In the genomic region with DNA sequence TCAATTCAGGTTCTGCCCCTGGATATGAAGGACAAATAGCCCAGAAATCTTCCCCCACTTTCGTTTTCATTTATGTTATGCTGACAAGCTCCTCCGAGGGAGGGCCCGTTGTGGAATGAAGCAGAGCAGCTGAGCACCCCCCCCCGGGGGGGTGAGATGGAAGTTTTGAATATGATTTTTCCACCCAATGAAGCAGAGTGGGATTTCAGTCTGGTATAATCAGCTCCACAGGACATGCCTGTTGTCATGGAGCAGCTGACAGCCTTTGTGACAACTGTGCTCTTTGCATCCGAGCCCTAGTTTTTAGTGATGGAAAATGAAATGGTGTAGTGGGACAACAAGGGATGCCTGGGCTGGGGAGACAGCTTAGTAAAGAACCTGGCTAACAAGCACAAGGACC, we compare ENCODE assay signal across 19 mouse cellular contexts. TPM values are rescaled to one million over a fixed set of nuclear protein-coding genes. Genes with fewer than 3 reads are reported as not detected.
DNase-seq lines count a peak whose midpoint lies in the region; ATAC-seq and TF ChIP-seq lines count a peak whose summit lies in the region.
"Had no signal": no experiment of that assay in that cellular context is flagged by ENCODE, and none has a peak within 500 bp of the region (broad histone marks: within the 10 kb centered on the region; RNA-seq: fewer than 3 reads in every experiment).

No protein-coding gene starts in this region.

- no peak overlapping the region for H3K9ac ChIP-seq in forebrain, postnatal 0 days

- H3K27me3 ChIP-seq in forebrain, postnatal 0 days (ENCODE audit: insufficient read depth, low read length), result no peaks in the 10 kb centered on the region
- H3K27me3 ChIP-seq: Patski had no signal

- no peaks in the 10 kb centered on the region for H3K36me3 ChIP-seq in forebrain, postnatal 0 days (ENCODE audit: insufficient read depth)

- intact Hi-C loops in left cerebral cortex, adult 2 months (cut with DNase I), result no loop called here
- intact Hi-C loops in left cerebral cortex, postnatal 36 days (cut with DNase I), result no loop called here
- intact Hi-C loops in heart, postnatal 36 days (cut with DNase I), result no loop called here

- peak overlapping the region; percentile 40; the same call in 1 of the 2 replicates for H3K27ac ChIP-seq in left cerebral cortex, adult 2 months
- H3K27ac ChIP-seq in forebrain, postnatal 0 days (ENCODE audit: low read depth, low read length), result 0 out of 2 replicates have a peak overlapping the region, but pooled peaks have one; percentile 23
- H3K27ac ChIP-seq: heart, adult 2 months had no signal

- WGBS in forebrain, postnatal 0 days, result 35% methylated on average over 5 of the region's 5 CpGs

- H3K4me2 ChIP-seq in forebrain, postnatal 0 days (ENCODE audit: low read depth), result no peak overlapping the region

- DNase-seq in frontal cortex, postnatal 14 days (ENCODE audit: low spot score in 2 of 2), result no peak
- no peak for DNase-seq in left cerebral cortex, adult 2 months (ENCODE audit: extremely low spot score in 1 of 2, low spot score in 2 of 2)
- no peak for DNase-seq in left cerebral cortex, postnatal 36 days (ENCODE audit: low spot score in 2 of 2)
- DNase-seq in forebrain, postnatal 0 days, result peak; percentile 67
- peak; percentile 66 for DNase-seq in retina, postnatal 1 day
- DNase-seq in heart, postnatal 36 days, result no peak
- DNase-seq: adrenal gland, postnatal 36 days; cerebellum, adult 9-11 months; gastrocnemius, postnatal 14 days; heart, adult 2 months; kidney, adult 8-10 months; lung, postnatal 10 days had no signal

- 0 out of 2 replicates have a peak, but pooled peaks cover 7% of the 10 kb centered on the region for H3K4me1 ChIP-seq in forebrain, postnatal 0 days (ENCODE audit: insufficient read depth)
- H3K4me1 ChIP-seq: megakaryocyte, embryonic 14.5 days had no signal

- no peaks in the 10 kb centered on the region for H3K9me3 ChIP-seq in forebrain, postnatal 0 days (ENCODE audit: low read length)
- H3K9me3 ChIP-seq: megakaryocyte, embryonic 14.5 days had no signal

- TF ChIP-seq CTCF in left cerebral cortex, adult 2 months (IDR thresholded peaks at IDR 0.05), result no peak
- TF ChIP-seq CTCF in forebrain, postnatal 0 days (IDR thresholded peaks at IDR 0.05; ENCODE audit: low read depth), result no peak

- 0 out of 2 replicates have a peak, but pooled peaks have one; percentile 5 for ATAC-seq in frontal cortex, adult (ENCODE audit: low TSS enrichment)
- ATAC-seq in forebrain, postnatal 0 days, result peak; percentile 79
- ATAC-seq: activated CD4-positive, CD25-positive, alpha-beta regulatory T cell, adult 4 months; inflammation-experienced regulatory T-cells, adult 6 months; Patski had no signal

- H3K4me3 ChIP-seq in left cerebral cortex, adult 2 months, result no peak overlapping the region
- H3K4me3 ChIP-seq in forebrain, postnatal 0 days (ENCODE audit: low read depth, low read length), result no peak overlapping the region
- H3K4me3 ChIP-seq: heart, adult 2 months; megakaryocyte, embryonic 14.5 days; myocyte had no signal

RNA-seq across cellular contexts. Expression of gene 2410004P03Rik, which starts 52.4 kb away (rescaled TPM):
- total RNA-seq in left cerebral cortex, adult 2 months (2021), result 1 to 10 TPM in 1 of 2 experiments, under 1 TPM in 1; 0.57 to 1.1 TPM
- total RNA-seq in left cerebral cortex, postnatal 36 days (2021), result under 1 TPM; 0.34 to 0.89 TPM
- total RNA-seq in forebrain, postnatal 0 days (2014; rRNA removed), result 8.5 and 9.2 TPM in 2 replicates
- polyA plus RNA-seq in forebrain, postnatal 0 days (2015; fragmentation: Nextera tagmentation; extraction: Ambion mirVana), result 8.5 and 9.4 TPM in 2 replicates
- total RNA-seq in heart, postnatal 36 days (2021), result under 1 TPM in 1 of 2 experiments, not detected in 1; 0.22 TPM
- total RNA-seq: adrenal gland, postnatal 36 days; gastrocnemius, postnatal 14 days had no signal
- polyA plus RNA-seq: liver, embryonic 16.5 days; Patski had no signal

Comparison
In these comparisons a context has a peak if more than half of its experiments do, and no peak if none do; other contexts are left out.
1. DNase-seq: peak in forebrain, postnatal 0 days (single experiment) and retina, postnatal 1 day (single experiment); none in frontal cortex, postnatal 14 days (0 of 2), left cerebral cortex, adult 2 months (0 of 2), left cerebral cortex, postnatal 36 days (0 of 2) and heart, postnatal 36 days (0 of 2).